Comparison of ENCODE assay signal across 8 mouse cellular contexts in genomic region chr12:102703921-102704408, GRCm38 (mm10). TPM values are rescaled to one million over a fixed set of nuclear protein-coding genes. Genes with fewer than 3 reads are reported as not detected.
DNase-seq lines count a peak whose midpoint lies in the region; ATAC-seq and TF ChIP-seq lines count a peak whose summit lies in the region.

No protein-coding gene starts in this region.

- 0 out of 2 replicates have a peak, but pooled peaks cover 3% of the 10 kb centered on the region for H3K27me3 ChIP-seq in heart, embryonic 12.5 days (replicated peaks)
- H3K27me3 ChIP-seq in C2C12 (ENCODE audit: control insufficient read depth, insufficient read depth, insufficient read length): no peaks in the 10 kb centered on the region
- H3K27me3 ChIP-seq in embryonic facial prominence, embryonic 12.5 days: no peaks in the 10 kb centered on the region
- H3K27me3 ChIP-seq in limb, embryonic 11.5 days (ENCODE audit: control insufficient read depth, insufficient read depth, low read length): no peaks in the 10 kb centered on the region
- no peaks in the 10 kb centered on the region for H3K27me3 ChIP-seq in neural tube, embryonic 14.5 days (ENCODE audit: control insufficient read depth, insufficient read depth, low read length)

- H3K36me3 ChIP-seq in heart, embryonic 12.5 days: no peaks in the 10 kb centered on the region
- H3K36me3 ChIP-seq in C2C12 (ENCODE audit: control insufficient read depth, insufficient read depth): no peaks in the 10 kb centered on the region
- no peaks in the 10 kb centered on the region for H3K36me3 ChIP-seq in embryonic facial prominence, embryonic 12.5 days
- no peaks in the 10 kb centered on the region for H3K36me3 ChIP-seq in limb, embryonic 11.5 days (ENCODE audit: control insufficient read depth, insufficient read depth, low read length)
- H3K36me3 ChIP-seq in neural tube, embryonic 14.5 days (ENCODE audit: control insufficient read depth, insufficient read depth, low read length): no peaks in the 10 kb centered on the region

- peak overlapping the region; percentile 77 for H3K4me3 ChIP-seq in heart, embryonic 12.5 days
- peak overlapping the region; percentile 34 for H3K4me3 ChIP-seq in C2C12 (ENCODE audit: insufficient read depth, poor library complexity, severe bottlenecking)
- peak overlapping the region; percentile 74 for H3K4me3 ChIP-seq in embryonic facial prominence, embryonic 12.5 days
- H3K4me3 ChIP-seq in limb, embryonic 11.5 days (ENCODE audit: low read depth, low read length): peak overlapping the region; percentile 67
- peak overlapping the region; percentile 58 for H3K4me3 ChIP-seq in neural tube, embryonic 14.5 days (ENCODE audit: low read depth, low read length)

- no peak for DNase-seq in heart, adult 9 months (ENCODE audit: low spot score in 2 of 2)
- DNase-seq in limb, embryonic 11.5 days (ENCODE audit: low spot score): peak; percentile 38
- DNase-seq in adipocyte (ENCODE audit: low spot score): no peak
- DNase-seq in left cerebral cortex, adult 11 months (ENCODE audit: low spot score): no peak

- H3K79me3 ChIP-seq in C2C12 (ENCODE audit: low read depth): no peaks in the 10 kb centered on the region

- peaks cover 40% of the 10 kb centered on the region for H3K4me1 ChIP-seq in heart, embryonic 12.5 days (replicated peaks)
- peaks cover 34% of the 10 kb centered on the region for H3K4me1 ChIP-seq in embryonic facial prominence, embryonic 12.5 days
- peaks cover 13% of the 10 kb centered on the region for H3K4me1 ChIP-seq in limb, embryonic 11.5 days (ENCODE audit: control insufficient read depth, insufficient read depth, low read length)
- peaks cover 25% of the 10 kb centered on the region for H3K4me1 ChIP-seq in neural tube, embryonic 14.5 days (ENCODE audit: control insufficient read depth, insufficient read depth, low read length)

- H3K9me3 ChIP-seq in heart, embryonic 12.5 days (replicated peaks): no peaks in the 10 kb centered on the region
- H3K9me3 ChIP-seq in embryonic facial prominence, embryonic 12.5 days: no peaks in the 10 kb centered on the region
- no peaks in the 10 kb centered on the region for H3K9me3 ChIP-seq in limb, embryonic 11.5 days (ENCODE audit: control insufficient read depth, low read length)
- no peaks in the 10 kb centered on the region for H3K9me3 ChIP-seq in neural tube, embryonic 14.5 days (ENCODE audit: control insufficient read depth, low read length)

- H3K9ac ChIP-seq in heart, embryonic 12.5 days: peak overlapping the region; percentile 80
- H3K9ac ChIP-seq in embryonic facial prominence, embryonic 12.5 days: peak overlapping the region; percentile 71
- peak overlapping the region; percentile 76; the same call in 1 of the 2 replicates for H3K9ac ChIP-seq in limb, embryonic 11.5 days (ENCODE audit: low read length)
- H3K9ac ChIP-seq in neural tube, embryonic 14.5 days (replicated peaks; ENCODE audit: low read depth, low read length): peak overlapping the region; percentile 78

- peak overlapping the region; percentile 76 for H3ac ChIP-seq in C2C12 (ENCODE audit: control insufficient read depth, insufficient read length, low read depth)

- TF ChIP-seq CTCF in C2C12 (IDR thresholded peaks at IDR 0.05; ENCODE audit: control insufficient read depth, insufficient read depth, insufficient read length): no peak

- H3K4me2 ChIP-seq in heart, embryonic 12.5 days: peak overlapping the region; percentile 98
- H3K4me2 ChIP-seq in embryonic facial prominence, embryonic 12.5 days (replicated peaks): peak overlapping the region; percentile 92
- H3K4me2 ChIP-seq in limb, embryonic 11.5 days (ENCODE audit: low read depth, severe bottlenecking): peak overlapping the region; percentile 93
- peak overlapping the region; percentile 71 for H3K4me2 ChIP-seq in neural tube, embryonic 14.5 days (ENCODE audit: low read depth, low read length)

- no peak for ATAC-seq in heart, embryonic 12.5 days (ENCODE audit: insufficient number of reproducible peaks, low FRiP score)
- peak; percentile 5; the same call in 1 of the 2 replicates for ATAC-seq in embryonic facial prominence, embryonic 12.5 days (ENCODE audit: insufficient number of reproducible peaks, insufficient read depth, low FRiP score, low TSS enrichment)
- ATAC-seq in limb, embryonic 11.5 days (ENCODE audit: insufficient number of reproducible peaks, low FRiP score, low TSS enrichment, low read depth): no peak
- peak; percentile 15; the same call in 1 of the 2 replicates for ATAC-seq in neural tube, embryonic 14.5 days (ENCODE audit: low read depth)

- WGBS in heart, embryonic 12.5 days: 12% methylated on average over 17 of the region's 17 CpGs
- WGBS in embryonic facial prominence, embryonic 12.5 days: 4% methylated on average over 17 of the region's 17 CpGs
- 2% methylated on average over 17 of the region's 17 CpGs for WGBS in limb, embryonic 11.5 days
- WGBS in neural tube, embryonic 14.5 days: 5% methylated on average over 17 of the region's 17 CpGs

- no peak overlapping the region for H3K27ac ChIP-seq in heart, embryonic 12.5 days (ENCODE audit: poor library complexity, severe bottlenecking)
- no peak overlapping the region for H3K27ac ChIP-seq in embryonic facial prominence, embryonic 12.5 days
- H3K27ac ChIP-seq in limb, embryonic 11.5 days (replicated peaks; ENCODE audit: low read depth, low read length): no peak overlapping the region
- peak overlapping the region; percentile 52 for H3K27ac ChIP-seq in neural tube, embryonic 14.5 days (ENCODE audit: low read depth, low read length)

- H3K79me2 ChIP-seq in C2C12 (ENCODE audit: control insufficient read depth, insufficient read depth): no peaks in the 10 kb centered on the region

TF ChIP-seq in C2C12, 6 proteins besides CTCF, POLR2A, EP300 and RAD21:
- TF ChIP-seq MAX (IDR thresholded peaks at IDR 0.05): no peak

RNA-seq across cellular contexts. Expression of gene Itpk1, which starts 0.8 kb away (rescaled TPM):
- 5.5 and 6.9 TPM in 2 replicates for polyA plus RNA-seq in heart, embryonic 12.5 days (2016; fragmentation: Nextera tagmentation; extraction: Ambion mirVana)
- 4.5 TPM for polyA plus RNA-seq in C2C12 (2012; fragmentation: generic; extraction: Trizol)
- 12.0 and 15.0 TPM in 2 replicates for polyA plus RNA-seq in embryonic facial prominence, embryonic 12.5 days (2016; fragmentation: Nextera tagmentation; extraction: Ambion mirVana)
- 7.4 and 7.7 TPM in 2 replicates for polyA plus RNA-seq in limb, embryonic 11.5 days (2014; fragmentation: Nextera tagmentation; extraction: Ambion mirVana)
- 34.8 and 40.6 TPM in 2 replicates for polyA plus RNA-seq in neural tube, embryonic 14.5 days (2014; fragmentation: Nextera tagmentation; extraction: Ambion mirVana)

RNA-seq across cellular contexts. Expression of gene Moap1, which starts 39.5 kb away (rescaled TPM):
- polyA plus RNA-seq in heart, embryonic 12.5 days (2016; fragmentation: Nextera tagmentation; extraction: Ambion mirVana): 17.4 and 18.6 TPM in 2 replicates
- 4.7 TPM for polyA plus RNA-seq in C2C12 (2012; fragmentation: generic; extraction: Trizol)
- polyA plus RNA-seq in embryonic facial prominence, embryonic 12.5 days (2016; fragmentation: Nextera tagmentation; extraction: Ambion mirVana): 30.4 and 32.6 TPM in 2 replicates
- polyA plus RNA-seq in limb, embryonic 11.5 days (2014; fragmentation: Nextera tagmentation; extraction: Ambion mirVana): 33.9 and 36.2 TPM in 2 replicates
- polyA plus RNA-seq in neural tube, embryonic 14.5 days (2014; fragmentation: Nextera tagmentation; extraction: Ambion mirVana): 68.8 and 81.1 TPM in 2 replicates

RNA-seq across cellular contexts. Expression of gene Tmem251, which starts 39.6 kb away (rescaled TPM):
- 7.1 and 8.2 TPM in 2 replicates for polyA plus RNA-seq in heart, embryonic 12.5 days (2016; fragmentation: Nextera tagmentation; extraction: Ambion mirVana)
- polyA plus RNA-seq in C2C12 (2012; fragmentation: generic; extraction: Trizol): 4.5 TPM
- polyA plus RNA-seq in embryonic facial prominence, embryonic 12.5 days (2016; fragmentation: Nextera tagmentation; extraction: Ambion mirVana): 10.4 and 11.0 TPM in 2 replicates
- polyA plus RNA-seq in limb, embryonic 11.5 days (2014; fragmentation: Nextera tagmentation; extraction: Ambion mirVana): 9.7 and 10.7 TPM in 2 replicates
- 12.4 and 12.6 TPM in 2 replicates for polyA plus RNA-seq in neural tube, embryonic 14.5 days (2014; fragmentation: Nextera tagmentation; extraction: Ambion mirVana)

RNA-seq across cellular contexts. Expression of gene Gm28051, which starts 53.6 kb away (rescaled TPM):
- polyA plus RNA-seq in heart, embryonic 12.5 days (2016; fragmentation: Nextera tagmentation; extraction: Ambion mirVana): not detected in 2 replicates
- 0.13 TPM for polyA plus RNA-seq in C2C12 (2012; fragmentation: generic; extraction: Trizol)
- not detected in 2 replicates for polyA plus RNA-seq in embryonic facial prominence, embryonic 12.5 days (2016; fragmentation: Nextera tagmentation; extraction: Ambion mirVana)
- polyA plus RNA-seq in limb, embryonic 11.5 days (2014; fragmentation: Nextera tagmentation; extraction: Ambion mirVana): 0.40 TPM in 1 of 2 replicates, not detected in the other
- not detected in 2 replicates for polyA plus RNA-seq in neural tube, embryonic 14.5 days (2014; fragmentation: Nextera tagmentation; extraction: Ambion mirVana)

RNA-seq across cellular contexts. Expression of gene Gon7, which starts 53.6 kb away (rescaled TPM):
- polyA plus RNA-seq in heart, embryonic 12.5 days (2016; fragmentation: Nextera tagmentation; extraction: Ambion mirVana): 24.4 and 25.2 TPM in 2 replicates
- 8.9 TPM for polyA plus RNA-seq in C2C12 (2012; fragmentation: generic; extraction: Trizol)
- 35.3 and 42.2 TPM in 2 replicates for polyA plus RNA-seq in embryonic facial prominence, embryonic 12.5 days (2016; fragmentation: Nextera tagmentation; extraction: Ambion mirVana)
- polyA plus RNA-seq in limb, embryonic 11.5 days (2014; fragmentation: Nextera tagmentation; extraction: Ambion mirVana): 43.7 and 43.9 TPM in 2 replicates
- polyA plus RNA-seq in neural tube, embryonic 14.5 days (2014; fragmentation: Nextera tagmentation; extraction: Ambion mirVana): 46.9 and 54.2 TPM in 2 replicates

Comparison
In these comparisons a context has a peak if more than half of its experiments do, and no peak if none do; other contexts are left out.
1. ATAC-seq: peak in embryonic facial prominence, embryonic 12.5 days (single experiment) and neural tube, embryonic 14.5 days (single experiment); none in heart, embryonic 12.5 days (single experiment) and limb, embryonic 11.5 days (single experiment).
2. Peak in every context shown above with its lines, with median percentiles within 50 percentile points of each other: H3K4me2 ChIP-seq, H3K4me3 ChIP-seq and H3K9ac ChIP-seq.